Mouse (Mus musculus): ENCODE measurements around the gene B4galnt3. TPM values are rescaled to one million over a fixed set of nuclear protein-coding genes. Genes with fewer than 3 reads are reported as not detected.
A peak's percentile ranks its signal among the peaks of the same experiment; 100 is the strongest.

B4galnt3 gene
- polyA plus RNA-seq, 1 experiment from 2014 or later: 0.10 TPM

GRCm38 (mm10) chr6:120219281-120219680, 75.1 kb downstream of the B4galnt3 start:
- H3K27me3 ChIP-seq: peaks cover 9% of the 10 kb centered on the region
- no peak overlapping the region for H3K4me2 ChIP-seq
- peaks cover 51% of the 10 kb centered on the region for H3K4me1 ChIP-seq (replicated peaks)
- H3K9me3 ChIP-seq (replicated peaks): no peaks in the 10 kb centered on the region
- no peaks in the 10 kb centered on the region for H3K36me3 ChIP-seq (replicated peaks)
- no peak overlapping the region for H3K4me3 ChIP-seq (replicated peaks)
- H3K9ac ChIP-seq: no peak overlapping the region
- WGBS (ENCODE audit: insufficient replicate concordance): 73% methylated on average over 2 of the region's 2 CpGs
- H3K27ac ChIP-seq (replicated peaks): no peak overlapping the region
- ATAC-seq (ENCODE audit: insufficient read depth): no peak

GRCm38 (mm10) chr6:120216702-120217101, 77.7 kb downstream of the B4galnt3 start:
- H3K4me1 ChIP-seq (replicated peaks): peaks cover 53% of the 10 kb centered on the region
- H3K9me3 ChIP-seq (replicated peaks): no peaks in the 10 kb centered on the region
- peak overlapping the region; percentile 9; the same call in 1 of the 2 replicates for H3K4me3 ChIP-seq (replicated peaks)
- no peaks in the 10 kb centered on the region for H3K36me3 ChIP-seq (replicated peaks)
- 17% methylated on average over 1 of the region's 1 CpGs for WGBS (ENCODE audit: insufficient replicate concordance)
- peak; percentile 99 for ATAC-seq (ENCODE audit: insufficient read depth)
- peak overlapping the region; percentile 50 for H3K9ac ChIP-seq
- H3K27me3 ChIP-seq: no peaks in the 10 kb centered on the region
- peak overlapping the region; percentile 65 for H3K4me2 ChIP-seq
- H3K27ac ChIP-seq (replicated peaks): peak overlapping the region; percentile 96

- no peak for ATAC-seq (ENCODE audit: insufficient read depth)
- Histone ChIP-seq H3K4me2 (no peak overlapping the region), H3K27ac (replicated peaks) (peak overlapping the region; percentile 14; the same call in 1 of the 2 replicates), H3K9ac (no peak overlapping the region), H3K4me1 (replicated peaks) (peaks cover 36% of the 10 kb centered on the region), H3K36me3 (replicated peaks) (no peaks in the 10 kb centered on the region), H3K4me3 (replicated peaks) (no peak overlapping the region), H3K9me3 (replicated peaks) (no peaks in the 10 kb centered on the region), H3K27me3 (peaks cover 5% of the 10 kb centered on the region; the same call in 1 of the 2 replicates)
- WGBS (ENCODE audit: insufficient replicate concordance): 53% methylated on average over 6 of the region's 6 CpGs
Measured at GRCm38 (mm10) chr6:120211536-120211935, 82.8 kb downstream of the B4galnt3 start.

GRCm38 (mm10) chr6:120206586-120206985, 87.8 kb downstream of the B4galnt3 start:
- ATAC-seq (ENCODE audit: insufficient read depth): no peak
- Histone ChIP-seq H3K27ac (replicated peaks) (no peak overlapping the region), H3K9me3 (replicated peaks) (no peaks in the 10 kb centered on the region), H3K4me3 (replicated peaks) (no peak overlapping the region), H3K4me1 (replicated peaks) (peaks cover 8% of the 10 kb centered on the region), H3K27me3 (peaks cover 44% of the 10 kb centered on the region), H3K4me2 (no peak overlapping the region), H3K36me3 (replicated peaks) (no peaks in the 10 kb centered on the region), H3K9ac (no peak overlapping the region)
- 66% methylated on average over 5 of the region's 5 CpGs for WGBS (ENCODE audit: insufficient replicate concordance)

GRCm38 (mm10) chr6:120202406-120202805, 92.0 kb downstream of the B4galnt3 start:
- Histone ChIP-seq H3K4me1 (replicated peaks) (peaks cover 20% of the 10 kb centered on the region), H3K4me3 (replicated peaks) (no peak overlapping the region), H3K27ac (replicated peaks) (no peak overlapping the region), H3K36me3 (replicated peaks) (no peaks in the 10 kb centered on the region), H3K9ac (no peak overlapping the region), H3K27me3 (peaks cover 44% of the 10 kb centered on the region), H3K9me3 (replicated peaks) (no peaks in the 10 kb centered on the region), H3K4me2 (no peak overlapping the region)
- ATAC-seq (ENCODE audit: insufficient read depth): no peak
- WGBS (ENCODE audit: insufficient replicate concordance): 80% methylated on average over 8 of the region's 8 CpGs

- Histone ChIP-seq H3K9me3 (replicated peaks) (no peaks in the 10 kb centered on the region), H3K36me3 (replicated peaks) (no peaks in the 10 kb centered on the region), H3K27ac (replicated peaks) (no peak overlapping the region), H3K4me2 (no peak overlapping the region), H3K9ac (no peak overlapping the region), H3K4me3 (replicated peaks) (no peak overlapping the region), H3K4me1 (replicated peaks) (peaks cover 24% of the 10 kb centered on the region), H3K27me3 (peaks cover 44% of the 10 kb centered on the region)
- ATAC-seq (ENCODE audit: insufficient read depth): no peak
- WGBS (ENCODE audit: insufficient replicate concordance): 57% methylated on average over 6 of the region's 6 CpGs
Measured at GRCm38 (mm10) chr6:120201956-120202355, 92.4 kb downstream of the B4galnt3 start.

- H3K36me3 ChIP-seq (replicated peaks): no peaks in the 10 kb centered on the region
- H3K4me2 ChIP-seq: no peak overlapping the region
- no peaks in the 10 kb centered on the region for H3K9me3 ChIP-seq (replicated peaks)
- no peak for ATAC-seq (ENCODE audit: insufficient read depth)
- no peak overlapping the region for H3K4me3 ChIP-seq (replicated peaks)
- WGBS (ENCODE audit: insufficient replicate concordance): 55% methylated on average over 10 of the region's 10 CpGs
- H3K27ac ChIP-seq (replicated peaks): no peak overlapping the region
- H3K27me3 ChIP-seq: peaks cover 33% of the 10 kb centered on the region
- no peak overlapping the region for H3K9ac ChIP-seq
- peaks cover 25% of the 10 kb centered on the region for H3K4me1 ChIP-seq (replicated peaks)
Measured at GRCm38 (mm10) chr6:120199638-120200394, 94.5 kb downstream of the B4galnt3 start.

- Histone ChIP-seq H3K4me2 (no peak overlapping the region), H3K9me3 (replicated peaks) (no peaks in the 10 kb centered on the region), H3K4me1 (replicated peaks) (peaks cover 37% of the 10 kb centered on the region), H3K9ac (no peak overlapping the region), H3K36me3 (replicated peaks) (no peaks in the 10 kb centered on the region), H3K27me3 (peaks cover 20% of the 10 kb centered on the region), H3K4me3 (replicated peaks) (no peak overlapping the region), H3K27ac (replicated peaks) (no peak overlapping the region)
- peak; percentile 39; the same call in 1 of the 2 replicates for ATAC-seq (ENCODE audit: insufficient read depth)
- 27% methylated on average over 9 of the region's 9 CpGs for WGBS (ENCODE audit: insufficient replicate concordance)
Measured at GRCm38 (mm10) chr6:120197964-120198363, 96.4 kb downstream of the B4galnt3 start.

- no peaks in the 10 kb centered on the region for H3K9me3 ChIP-seq (replicated peaks)
- WGBS (ENCODE audit: insufficient replicate concordance): 14% methylated on average over 2 of the region's 2 CpGs
- no peak overlapping the region for H3K27ac ChIP-seq (replicated peaks)
- H3K36me3 ChIP-seq (replicated peaks): no peaks in the 10 kb centered on the region
- no peak overlapping the region for H3K9ac ChIP-seq
- H3K4me2 ChIP-seq: no peak overlapping the region
- H3K27me3 ChIP-seq: peaks cover 9% of the 10 kb centered on the region; the same call in 1 of the 2 replicates
- H3K4me3 ChIP-seq (replicated peaks): no peak overlapping the region
- H3K4me1 ChIP-seq (replicated peaks): peaks cover 49% of the 10 kb centered on the region
- ATAC-seq (ENCODE audit: insufficient read depth): no peak
Measured at GRCm38 (mm10) chr6:120196837-120197236, 97.5 kb downstream of the B4galnt3 start.

GRCm38 (mm10) chr6:120194963-120195362, 99.4 kb downstream of the B4galnt3 start:
- Histone ChIP-seq H3K4me1 (replicated peaks) (peaks cover 59% of the 10 kb centered on the region), H3K27me3 (0 out of 2 replicates have a peak, but pooled peaks cover 7% of the 10 kb centered on the region), H3K27ac (replicated peaks) (no peak overlapping the region), H3K4me3 (replicated peaks) (no peak overlapping the region), H3K36me3 (replicated peaks) (no peaks in the 10 kb centered on the region), H3K9me3 (replicated peaks) (no peaks in the 10 kb centered on the region), H3K9ac (no peak overlapping the region), H3K4me2 (no peak overlapping the region)
- no peak for ATAC-seq (ENCODE audit: insufficient read depth)
- WGBS (ENCODE audit: insufficient replicate concordance): 54% methylated on average over 7 of the region's 7 CpGs

GRCm38 (mm10) chr6:120194305-120194704, 100.1 kb downstream of the B4galnt3 start:
- ATAC-seq (ENCODE audit: insufficient read depth): no peak
- Histone ChIP-seq H3K4me3 (replicated peaks) (no peak overlapping the region), H3K4me1 (replicated peaks) (peaks cover 59% of the 10 kb centered on the region), H3K9ac (no peak overlapping the region), H3K4me2 (no peak overlapping the region), H3K27ac (replicated peaks) (no peak overlapping the region), H3K9me3 (replicated peaks) (no peaks in the 10 kb centered on the region), H3K27me3 (0 out of 2 replicates have a peak, but pooled peaks cover 7% of the 10 kb centered on the region), H3K36me3 (replicated peaks) (no peaks in the 10 kb centered on the region)
- 56% methylated on average over 10 of the region's 10 CpGs for WGBS (ENCODE audit: insufficient replicate concordance)
